Mouse (Mus musculus) G1E (cell line): Measurements from ENCODE around the gene Sprr2i.

Experiments
- CTCF ChIP-seq: IDR thresholded peaks from 2 replicates; pipeline ENCODE4 v1.5.1; 2012; ENCODE audit warnings: low read depth, low read length, inconsistent platforms, mixed read lengths
- GATA2 ChIP-seq: IDR thresholded peaks from 2 replicates; pipeline ENCODE4 v1.6.1; 2012; ENCODE audit warnings: low read depth, low read length, inconsistent platforms, borderline replicate concordance

- TF ChIP-seq GATA2 (no peak), CTCF (no peak)
Measured at GRCm38 (mm10) chr3:92385385-92385784, 22.4 kb upstream of the Sprr2i start, which contains the start of gene Sprr2h.
